Mouse (Mus musculus): ENCODE measurements around the gene Pdk3.

Gene Pdk3

GRCm38 (mm10) chrX:93831561-93832336 is at the start of gene Pdk3:
Gene Pdk3, minus strand, starts transcription at chrX:93832201.
- peak; percentile 79 for DNase-seq

DNA sequence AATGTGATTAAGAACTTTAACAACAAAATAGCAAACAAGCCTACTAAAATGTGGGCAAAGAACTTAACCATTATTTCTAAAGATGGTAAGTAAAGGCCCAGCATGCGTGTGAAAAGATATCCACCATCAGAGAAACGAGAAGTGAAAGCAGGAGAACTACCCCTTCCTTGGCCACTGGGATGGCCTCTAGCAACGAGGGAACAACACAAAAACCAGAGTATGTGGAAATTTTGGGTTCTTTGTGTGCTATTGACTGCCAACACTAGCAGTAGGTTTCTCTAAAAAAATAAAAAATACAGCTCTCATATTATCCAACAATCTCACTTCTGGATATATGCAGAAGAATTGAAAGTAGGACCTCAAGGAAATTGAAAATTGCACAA is 45.6 kb upstream of the Pdk3 start:
- DNase-seq = no peak

- DNase-seq = no peak
Observed at GRCm38 (mm10) chrX:93876981-93877633, 45.1 kb upstream of the Pdk3 start.

- no peak for DNase-seq
Observed at GRCm38 (mm10) chrX:93863393-93863792, 31.4 kb upstream of the Pdk3 start.

- DNase-seq = no peak
Observed at GRCm38 (mm10) chrX:93862525-93863086, 30.6 kb upstream of the Pdk3 start.

DNA sequence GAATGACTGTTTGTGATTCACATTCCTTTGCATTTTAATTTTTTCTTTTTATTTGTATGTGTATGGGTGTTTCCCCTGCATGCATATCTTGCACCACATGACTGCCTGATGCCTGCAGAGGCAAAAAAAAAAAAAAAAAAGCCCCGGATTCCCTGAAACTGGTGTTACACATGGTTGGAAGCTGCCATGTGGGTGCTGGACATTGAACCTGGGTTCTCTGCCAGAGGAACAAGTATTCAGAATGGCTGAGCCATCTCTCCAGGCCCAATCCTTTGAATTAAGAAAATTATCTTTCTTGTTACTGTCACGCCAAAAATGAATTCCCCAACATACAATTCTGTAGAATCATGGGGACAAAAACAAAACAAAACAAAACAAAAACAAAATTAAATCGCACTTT is 25.8 kb upstream of the Pdk3 start:
- no peak for DNase-seq

DNA sequence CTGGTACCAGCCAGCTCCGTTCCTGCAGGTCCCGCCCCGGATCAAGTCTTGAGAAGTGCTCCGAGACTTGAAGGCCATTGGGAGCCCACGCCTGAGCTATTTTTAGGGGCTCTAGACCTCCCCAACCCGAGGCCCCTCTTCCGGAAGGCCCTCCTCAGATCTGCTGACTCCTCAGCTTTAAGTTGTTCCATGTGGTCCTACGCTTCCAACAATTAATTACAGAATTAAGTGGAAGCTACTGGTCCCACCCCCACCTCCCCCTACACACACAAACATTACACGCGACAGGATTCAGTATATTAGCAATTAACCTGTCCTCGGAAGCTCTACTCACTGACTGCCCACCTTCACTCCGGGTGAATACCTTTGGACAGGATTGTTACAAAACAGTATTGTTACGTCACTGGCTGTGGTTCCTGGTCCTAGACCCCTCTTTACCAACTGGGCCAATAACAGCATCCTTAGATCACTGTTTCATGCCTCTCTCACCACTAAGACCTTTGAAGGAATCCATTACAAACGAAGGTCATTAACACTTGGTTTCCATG is 410 bp upstream of the Pdk3 start:
- no peak for DNase-seq

GRCm38 (mm10) chrX:93825787-93826186 is 6.2 kb downstream of the Pdk3 start:
- DNase-seq = no peak

DNA sequence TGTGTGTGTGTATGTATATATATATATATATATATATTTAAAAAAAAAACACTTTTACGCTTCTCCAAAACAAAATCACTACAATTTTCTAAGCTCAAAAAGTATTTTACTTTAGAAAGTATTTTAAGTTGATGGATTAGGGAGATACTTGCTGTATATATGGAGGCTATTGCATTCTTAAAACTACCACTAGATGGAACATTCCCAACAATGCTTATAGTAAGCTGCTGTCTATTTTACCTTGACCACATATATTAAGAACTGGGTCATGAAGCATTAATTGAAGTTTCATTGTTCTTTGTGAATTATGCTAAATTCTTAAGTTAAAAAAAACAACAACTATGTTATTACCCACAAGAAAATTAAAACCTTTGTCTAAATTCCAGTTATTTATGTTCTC is 24.0 kb downstream of the Pdk3 start:
- DNase-seq = no peak

DNA sequence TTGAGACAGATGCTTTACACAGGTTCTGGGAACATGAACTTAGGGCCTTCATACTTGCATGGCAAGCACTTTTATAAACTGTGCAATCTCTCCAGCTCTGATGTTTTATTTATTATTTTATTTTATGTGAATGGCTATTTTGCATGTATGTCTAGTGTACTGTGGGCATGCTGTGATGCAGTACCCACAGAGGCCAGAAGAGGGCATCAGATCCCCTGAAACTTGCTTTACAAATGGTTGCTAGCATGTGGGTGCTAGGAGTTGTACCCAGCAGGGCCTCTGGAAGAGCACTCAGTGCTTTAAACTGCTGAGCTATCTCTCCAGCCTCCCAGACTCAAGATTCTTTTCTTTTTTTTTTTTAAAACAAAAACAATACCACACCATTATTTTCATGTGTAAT is 38.8 kb downstream of the Pdk3 start:
- DNase-seq = peak; percentile 13

DNA sequence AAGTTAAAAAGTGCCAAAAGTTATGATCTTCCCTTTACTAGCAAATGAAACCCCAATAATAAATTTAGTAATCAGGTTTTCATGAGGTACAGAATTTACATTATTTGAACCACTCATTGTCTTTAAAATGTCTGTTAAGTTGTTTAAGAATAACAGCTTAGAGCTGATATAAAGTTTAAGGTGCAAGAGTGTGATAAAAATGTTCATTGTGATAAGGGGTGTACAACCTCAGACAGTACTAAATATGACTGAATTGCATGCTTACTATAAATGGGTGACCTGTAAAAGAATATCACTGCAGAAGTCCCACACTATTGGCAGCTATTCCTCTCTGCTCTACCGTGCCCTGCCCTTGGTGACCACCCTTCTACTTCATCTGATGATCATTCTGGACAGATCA is 42.4 kb downstream of the Pdk3 start:
- DNase-seq = no peak

- DNase-seq = no peak
Observed at GRCm38 (mm10) chrX:93760770-93761169, 71.2 kb downstream of the Pdk3 start.

- no peak for DNase-seq
Observed at GRCm38 (mm10) chrX:93756867-93757455, 75.0 kb downstream of the Pdk3 start.

DNA sequence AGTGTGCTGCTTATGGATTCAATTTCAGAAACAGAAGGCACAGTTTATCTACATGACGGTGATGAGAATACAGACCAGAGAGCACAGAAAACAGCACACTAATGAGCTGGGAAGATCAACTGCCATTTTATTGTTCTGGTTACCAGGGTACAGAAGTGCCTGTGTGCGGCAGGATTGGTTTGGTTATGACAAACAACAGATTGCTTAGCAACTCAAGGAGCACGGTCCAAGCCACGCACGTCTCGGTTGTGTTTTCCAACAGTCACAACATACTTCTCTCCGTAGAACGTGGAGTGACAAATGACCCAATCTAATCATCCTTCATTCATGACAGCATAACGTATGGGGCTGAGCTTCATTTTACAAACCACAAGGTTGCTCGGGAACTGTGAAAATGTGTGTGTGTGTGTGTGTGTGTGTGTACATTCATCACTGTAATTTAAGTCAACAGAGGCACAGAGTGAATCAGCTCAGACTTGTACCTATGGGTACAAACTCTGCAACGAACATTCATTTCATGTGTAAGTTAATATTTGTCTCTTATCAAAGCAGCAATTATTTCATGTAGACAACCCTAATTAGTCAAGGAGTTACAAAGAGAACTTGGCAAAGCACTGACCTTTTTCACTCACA is 76.7 kb downstream of the Pdk3 start:
- no peak for DNase-seq

GRCm38 (mm10) chrX:93750566-93750965 is 81.4 kb downstream of the Pdk3 start:
- no peak for DNase-seq

GRCm38 (mm10) chrX:93749165-93749564 is 82.8 kb downstream of the Pdk3 start:
- no peak for DNase-seq

- no peak for DNase-seq
Observed at GRCm38 (mm10) chrX:93732975-93733748, 98.8 kb downstream of the Pdk3 start.

- DNase-seq = no peak
Observed at GRCm38 (mm10) chrX:93732407-93732806, 99.6 kb downstream of the Pdk3 start.

DNA sequence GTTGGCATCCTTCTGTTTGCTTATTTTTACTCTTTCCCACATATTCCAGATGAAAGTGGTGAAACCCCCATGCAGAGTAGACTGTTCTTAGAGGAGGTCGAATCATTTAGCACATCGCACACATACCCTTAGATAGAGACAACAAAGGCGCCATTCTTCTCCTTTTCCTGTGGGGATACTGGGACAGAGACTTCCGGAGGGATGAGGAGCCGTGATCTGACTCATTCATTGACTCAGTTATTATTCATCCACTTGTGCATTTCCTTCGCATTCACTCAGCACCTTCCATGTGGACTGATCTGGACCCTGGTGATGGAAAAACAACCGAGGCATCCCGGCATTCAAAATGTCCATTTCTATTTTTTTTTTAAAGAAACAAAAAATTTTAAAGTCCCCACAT is 101.1 kb downstream of the Pdk3 start:
- no peak for DNase-seq

DNA sequence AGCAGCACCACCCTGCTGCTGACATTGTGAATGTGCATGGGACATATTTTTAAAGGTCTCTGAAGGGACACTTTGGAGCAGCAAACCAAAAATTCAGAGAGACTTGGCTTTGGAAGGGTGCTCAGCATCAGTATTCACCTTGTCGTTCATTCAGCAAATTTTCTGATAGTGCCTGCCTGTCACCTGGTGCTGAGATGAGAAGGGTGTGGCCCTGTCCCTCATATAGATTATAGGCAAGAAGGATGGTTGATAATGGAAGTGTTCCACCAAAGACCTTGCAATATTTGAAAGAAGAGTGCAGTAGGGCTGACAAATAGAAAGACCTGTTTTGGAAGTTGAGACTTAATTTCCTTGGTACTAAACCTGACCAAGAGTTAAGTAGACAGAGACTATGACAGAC is 102.5 kb downstream of the Pdk3 start:
- DNase-seq = no peak
